Mouse (Mus musculus) thymus, adult 2 months (tissue): Measurements from ENCODE around the gene Rundc3a.

Experiments
- CTCF ChIP-seq: fragments of 200-500 bp; IDR thresholded peaks from 2 replicates; pipeline ENCODE4 v1.5.1; 2012; ENCODE audit warnings: mild to moderate bottlenecking, control low read depth, low read length, moderate library complexity, borderline replicate concordance; ENCODE audit not compliant: control insufficient read depth, poor library complexity, insufficient read depth; ENCODE audit errors: extremely low read depth
- POLR2A ChIP-seq: fragments of 200-500 bp; IDR thresholded peaks from 2 replicates; pipeline ENCODE4 v1.6.1; 2012; ENCODE audit warnings: mild to moderate bottlenecking, low read length, control low read depth, moderate library complexity; ENCODE audit not compliant: control insufficient read depth, poor library complexity, insufficient read depth; ENCODE audit errors: extremely low read depth

DNA sequence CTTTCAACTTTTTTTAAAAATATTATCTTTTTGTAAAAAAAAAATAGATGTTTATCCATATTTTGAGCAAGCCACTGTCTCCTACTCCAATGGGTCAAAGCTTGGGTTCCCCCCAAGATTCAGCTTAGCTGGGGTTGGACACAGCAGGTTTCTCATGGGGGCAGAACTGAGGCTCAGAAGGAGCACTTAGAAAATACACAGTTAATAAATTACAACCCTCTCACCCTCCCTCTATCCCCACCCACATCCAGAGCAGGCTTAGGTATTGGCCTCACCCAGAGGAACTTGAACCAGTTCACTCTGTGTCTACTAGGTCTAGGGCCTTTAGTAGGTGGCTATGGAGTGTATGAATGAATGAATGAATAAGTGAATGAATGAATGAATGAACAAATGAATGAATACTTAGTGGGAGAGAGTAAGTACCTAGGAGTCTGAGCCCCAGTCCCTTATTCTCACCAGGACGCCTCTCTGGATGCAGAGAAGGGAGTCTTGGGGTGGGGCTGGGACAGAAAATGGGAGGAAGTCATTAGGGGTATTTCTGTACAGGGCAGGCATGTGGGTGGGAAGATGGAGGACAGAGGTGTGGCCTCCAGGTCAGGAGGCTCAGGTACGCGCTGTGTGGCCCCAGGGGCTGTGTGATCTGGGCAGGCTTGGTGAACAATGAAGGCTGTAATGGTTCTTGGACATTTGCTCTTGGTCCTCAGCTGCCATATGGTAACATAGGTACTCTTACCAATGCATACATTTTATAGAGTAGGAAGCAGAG lies 43.8 kb upstream of the Rundc3a start:
- TF ChIP-seq CTCF (no peak), POLR2A (no peak)
